Mouse (Mus musculus): ENCODE data around the gene Mad1l1. TPM values are rescaled to one million over a fixed set of nuclear protein-coding genes. Genes with fewer than 3 reads are reported as not detected.

Gene Mad1l1
- polyA plus RNA-seq, 1 experiment from 2014 or later, result 25.2 TPM

GRCm38 (mm10) chr5:140104891-140105290 is 216.5 kb downstream of the Mad1l1 start:
- no peak overlapping the region for H3K9ac ChIP-seq
- WGBS, result 92% methylated on average over 1 of the region's 1 CpGs
- ATAC-seq (ENCODE audit: extremely low read depth, insufficient number of reproducible peaks, low FRiP score, low TSS enrichment), result no peak

DNA sequence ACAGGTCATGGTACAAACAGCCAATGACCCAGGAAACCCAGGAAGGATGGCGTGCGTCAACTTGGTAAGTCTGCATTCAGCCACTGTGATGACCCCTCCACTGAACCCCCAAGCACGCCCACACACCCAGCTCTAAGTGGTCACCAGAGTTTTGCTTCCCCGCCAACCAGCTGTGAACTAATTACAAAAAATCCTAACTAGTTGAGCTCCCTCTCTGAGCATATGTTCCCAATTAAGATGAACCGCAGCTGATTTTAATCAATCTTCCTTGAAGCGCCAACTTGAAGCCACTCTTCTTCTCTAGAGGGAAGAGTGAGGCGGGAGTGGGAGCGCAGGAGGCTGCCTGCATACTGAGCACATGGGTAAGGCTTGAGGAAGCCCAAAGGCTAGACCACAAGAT is 218.6 kb downstream of the Mad1l1 start:
- Histone ChIP-seq H3K4me3 (no peak overlapping the region), H3K9me3 (no peaks in the 10 kb centered on the region), H3K36me3 (peaks cover 12% of the 10 kb centered on the region; the same call in 1 of the 2 replicates), H3K9ac (no peak overlapping the region), H3K4me2 (no peak overlapping the region), H3K4me1 (no peaks in the 10 kb centered on the region), H3K27me3 (replicated peaks) (no peaks in the 10 kb centered on the region), H3K27ac (replicated peaks) (no peak overlapping the region)
- WGBS, result 88% methylated on average over 8 of the region's 8 CpGs
- no peak for ATAC-seq (ENCODE audit: extremely low read depth, insufficient number of reproducible peaks, low FRiP score, low TSS enrichment)

More at GRCm38 (mm10) chr5:140104891-140105290, 216.5 kb downstream of the Mad1l1 start:
- Histone ChIP-seq H3K4me1 (0 out of 2 replicates have a peak, but pooled peaks cover under 1% of the 10 kb centered on the region), H3K27ac (replicated peaks) (no peak overlapping the region), H3K27me3 (replicated peaks) (no peaks in the 10 kb centered on the region), H3K4me3 (no peak overlapping the region), H3K9me3 (no peaks in the 10 kb centered on the region), H3K4me2 (no peak overlapping the region), H3K36me3 (peaks cover 14% of the 10 kb centered on the region; the same call in 1 of the 2 replicates)

DNA sequence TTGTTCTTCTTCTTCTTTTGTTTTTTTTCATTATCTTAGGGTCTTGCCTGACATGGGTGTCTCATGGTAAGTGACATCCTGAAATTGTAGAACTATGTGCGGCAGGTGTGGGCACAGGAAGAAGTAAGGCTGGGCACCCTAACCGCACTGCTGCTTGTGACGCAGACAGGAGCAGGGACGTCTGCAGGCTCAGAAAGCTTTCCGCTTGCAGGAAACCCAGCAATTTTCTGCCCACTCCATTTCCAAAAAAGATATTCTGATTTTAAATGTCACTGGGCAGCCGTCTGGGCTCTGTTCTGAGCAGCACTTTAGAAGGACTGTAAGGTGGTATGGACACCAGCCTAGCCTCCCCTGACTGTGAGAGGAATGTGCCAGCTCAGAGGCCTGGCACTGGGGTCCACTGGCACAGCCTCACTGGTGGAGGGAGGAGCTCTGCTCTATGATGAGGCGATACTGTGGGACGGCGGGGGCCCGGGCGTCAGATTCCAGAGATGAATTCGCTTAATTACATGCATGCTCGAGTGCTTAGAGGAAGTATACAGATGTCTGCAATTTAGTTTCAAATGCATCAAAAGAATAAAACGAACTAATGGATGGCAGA is 219.8 kb downstream of the Mad1l1 start:
- H3K9me3 ChIP-seq, result no peaks in the 10 kb centered on the region
- H3K27me3 ChIP-seq (replicated peaks), result no peaks in the 10 kb centered on the region
- H3K4me1 ChIP-seq, result no peaks in the 10 kb centered on the region
- H3K27ac ChIP-seq (replicated peaks), result no peak overlapping the region
- 87% methylated on average over 14 of the region's 14 CpGs for WGBS
- no peak overlapping the region for H3K4me3 ChIP-seq
- H3K9ac ChIP-seq, result no peak overlapping the region
- peaks cover 12% of the 10 kb centered on the region; the same call in 1 of the 2 replicates for H3K36me3 ChIP-seq
- no peak overlapping the region for H3K4me2 ChIP-seq
- no peak for ATAC-seq (ENCODE audit: extremely low read depth, insufficient number of reproducible peaks, low FRiP score, low TSS enrichment)

- no peak overlapping the region for H3K27ac ChIP-seq (replicated peaks)
- no peaks in the 10 kb centered on the region for H3K9me3 ChIP-seq
- H3K4me1 ChIP-seq, result no peaks in the 10 kb centered on the region
- no peak overlapping the region for H3K4me2 ChIP-seq
- ATAC-seq (ENCODE audit: extremely low read depth, insufficient number of reproducible peaks, low FRiP score, low TSS enrichment), result no peak
- WGBS, result 88% methylated on average over 5 of the region's 5 CpGs
- H3K9ac ChIP-seq, result no peak overlapping the region
- no peaks in the 10 kb centered on the region for H3K27me3 ChIP-seq (replicated peaks)
- peaks cover 12% of the 10 kb centered on the region; the same call in 1 of the 2 replicates for H3K36me3 ChIP-seq
- H3K4me3 ChIP-seq, result no peak overlapping the region
Measured at GRCm38 (mm10) chr5:140098711-140099110, 222.6 kb downstream of the Mad1l1 start.

GRCm38 (mm10) chr5:140095203-140095602 is 226.1 kb downstream of the Mad1l1 start:
- H3K4me1 ChIP-seq, result no peaks in the 10 kb centered on the region
- H3K27me3 ChIP-seq (replicated peaks), result no peaks in the 10 kb centered on the region
- ATAC-seq (ENCODE audit: extremely low read depth, insufficient number of reproducible peaks, low FRiP score, low TSS enrichment), result no peak
- no peak overlapping the region for H3K4me3 ChIP-seq
- 93% methylated on average over 2 of the region's 2 CpGs for WGBS
- H3K27ac ChIP-seq (replicated peaks), result no peak overlapping the region
- H3K9ac ChIP-seq, result no peak overlapping the region
- no peaks in the 10 kb centered on the region for H3K9me3 ChIP-seq
- H3K4me2 ChIP-seq, result no peak overlapping the region
- peaks cover 7% of the 10 kb centered on the region; the same call in 1 of the 2 replicates for H3K36me3 ChIP-seq

GRCm38 (mm10) chr5:140093489-140093888 is 227.9 kb downstream of the Mad1l1 start:
- Histone ChIP-seq H3K36me3 (peaks cover 11% of the 10 kb centered on the region; the same call in 1 of the 2 replicates), H3K9me3 (no peaks in the 10 kb centered on the region), H3K4me3 (no peak overlapping the region), H3K4me2 (no peak overlapping the region), H3K4me1 (no peaks in the 10 kb centered on the region), H3K27ac (replicated peaks) (no peak overlapping the region), H3K9ac (no peak overlapping the region), H3K27me3 (replicated peaks) (no peaks in the 10 kb centered on the region)
- 83% methylated on average over 8 of the region's 8 CpGs for WGBS
- ATAC-seq (ENCODE audit: extremely low read depth, insufficient number of reproducible peaks, low FRiP score, low TSS enrichment), result no peak

GRCm38 (mm10) chr5:140091601-140092000 is 229.8 kb downstream of the Mad1l1 start:
- Histone ChIP-seq H3K4me3 (no peak overlapping the region), H3K9me3 (no peaks in the 10 kb centered on the region), H3K4me2 (no peak overlapping the region), H3K9ac (no peak overlapping the region), H3K36me3 (peaks cover 18% of the 10 kb centered on the region; the same call in 1 of the 2 replicates), H3K27me3 (replicated peaks) (no peaks in the 10 kb centered on the region), H3K27ac (replicated peaks) (0 out of 2 replicates have a peak overlapping the region, but pooled peaks have one; percentile 8), H3K4me1 (no peaks in the 10 kb centered on the region)
- 70% methylated on average over 11 of the region's 11 CpGs for WGBS
- no peak for ATAC-seq (ENCODE audit: extremely low read depth, insufficient number of reproducible peaks, low FRiP score, low TSS enrichment)

DNA sequence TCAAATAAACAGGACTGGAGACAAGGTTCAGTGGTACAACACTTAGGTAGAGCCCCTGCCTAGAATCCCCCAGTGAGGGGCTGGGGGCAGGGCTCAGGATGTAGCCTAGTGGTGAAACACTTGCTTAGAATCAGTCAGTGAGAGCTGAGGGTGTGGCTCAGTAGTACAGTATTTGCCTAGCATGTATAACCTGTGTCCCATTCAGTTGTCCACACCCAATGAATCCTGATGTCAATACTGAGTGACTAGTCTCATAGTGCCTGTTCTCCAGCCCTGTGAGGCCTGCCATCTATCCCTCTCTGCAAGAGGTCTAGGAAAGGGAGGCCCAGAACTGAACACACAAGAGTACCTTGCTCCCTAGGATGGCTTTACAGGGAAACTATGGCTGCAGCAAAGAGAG is 232.1 kb downstream of the Mad1l1 start:
- no peak for ATAC-seq (ENCODE audit: extremely low read depth, insufficient number of reproducible peaks, low FRiP score, low TSS enrichment)
- no peak overlapping the region for H3K4me2 ChIP-seq
- H3K9me3 ChIP-seq, result no peaks in the 10 kb centered on the region
- peaks cover 20% of the 10 kb centered on the region; the same call in 1 of the 2 replicates for H3K36me3 ChIP-seq
- H3K27me3 ChIP-seq (replicated peaks), result no peaks in the 10 kb centered on the region
- no peak overlapping the region for H3K27ac ChIP-seq (replicated peaks)
- H3K4me1 ChIP-seq, result no peaks in the 10 kb centered on the region
- H3K9ac ChIP-seq, result no peak overlapping the region
- H3K4me3 ChIP-seq, result no peak overlapping the region

DNA sequence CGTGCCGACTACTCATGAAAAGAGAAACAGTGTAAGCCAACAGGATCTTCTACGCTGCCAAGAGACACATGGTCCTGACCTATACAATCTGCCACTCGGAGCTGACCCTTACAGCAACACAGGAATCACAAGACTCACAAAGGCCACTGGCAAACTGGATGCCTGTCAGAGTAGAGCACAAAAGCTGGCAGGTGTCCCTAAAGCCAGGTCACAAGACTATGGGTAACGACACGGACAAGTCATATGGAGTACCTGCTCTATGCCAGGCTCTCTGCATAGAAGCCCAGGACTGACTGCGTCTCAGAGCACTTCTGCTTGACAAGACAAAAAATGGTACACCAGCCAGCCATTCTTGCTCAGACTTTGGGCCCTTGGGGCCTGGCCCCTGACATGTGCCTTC is 234.1 kb downstream of the Mad1l1 start:
- H3K9me3 ChIP-seq, result no peaks in the 10 kb centered on the region
- H3K4me2 ChIP-seq, result no peak overlapping the region
- no peak overlapping the region for H3K27ac ChIP-seq (replicated peaks)
- no peaks in the 10 kb centered on the region for H3K27me3 ChIP-seq (replicated peaks)
- H3K36me3 ChIP-seq, result peaks cover 20% of the 10 kb centered on the region; the same call in 1 of the 2 replicates
- H3K4me3 ChIP-seq, result no peak overlapping the region
- H3K4me1 ChIP-seq, result no peaks in the 10 kb centered on the region
- WGBS, result 87% methylated on average over 7 of the region's 7 CpGs
- H3K9ac ChIP-seq, result no peak overlapping the region
- ATAC-seq (ENCODE audit: extremely low read depth, insufficient number of reproducible peaks, low FRiP score, low TSS enrichment), result no peak

DNA sequence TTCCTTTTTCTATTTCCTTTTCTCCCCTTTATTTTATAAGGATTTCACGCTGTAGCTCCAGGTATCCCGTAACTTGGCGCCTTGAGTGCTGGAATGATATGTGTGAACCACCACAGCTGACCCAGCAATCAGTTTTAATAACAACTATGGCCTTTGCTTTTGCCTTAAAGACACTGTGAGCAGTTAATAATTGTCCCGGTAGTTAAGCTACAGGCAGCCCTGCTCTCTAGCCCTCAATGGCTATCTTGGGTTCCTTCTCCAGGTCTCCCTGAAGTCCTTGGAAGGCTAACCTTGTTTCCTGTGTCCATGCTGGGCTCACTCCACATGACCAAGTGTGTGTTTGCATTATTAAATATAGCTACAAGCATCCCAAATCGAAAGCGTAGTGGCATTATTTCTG is 237.0 kb downstream of the Mad1l1 start:
- Histone ChIP-seq H3K27ac (replicated peaks) (no peak overlapping the region), H3K4me3 (no peak overlapping the region), H3K9me3 (no peaks in the 10 kb centered on the region), H3K4me2 (no peak overlapping the region), H3K4me1 (no peaks in the 10 kb centered on the region), H3K27me3 (replicated peaks) (no peaks in the 10 kb centered on the region), H3K9ac (no peak overlapping the region), H3K36me3 (peaks cover 26% of the 10 kb centered on the region; the same call in 1 of the 2 replicates)
- WGBS, result 94% methylated on average over 6 of the region's 6 CpGs
- no peak for ATAC-seq (ENCODE audit: extremely low read depth, insufficient number of reproducible peaks, low FRiP score, low TSS enrichment)

- ATAC-seq (ENCODE audit: extremely low read depth, insufficient number of reproducible peaks, low FRiP score, low TSS enrichment), result no peak
- 77% methylated on average over 5 of the region's 5 CpGs for WGBS
- H3K27ac ChIP-seq (replicated peaks), result no peak overlapping the region
- H3K4me3 ChIP-seq, result no peak overlapping the region
- no peaks in the 10 kb centered on the region for H3K27me3 ChIP-seq (replicated peaks)
- H3K9ac ChIP-seq, result no peak overlapping the region
- H3K36me3 ChIP-seq, result peaks cover 26% of the 10 kb centered on the region; the same call in 1 of the 2 replicates
- no peak overlapping the region for H3K4me2 ChIP-seq
- H3K4me1 ChIP-seq, result no peaks in the 10 kb centered on the region
- no peaks in the 10 kb centered on the region for H3K9me3 ChIP-seq
Measured at GRCm38 (mm10) chr5:140083911-140084310, 237.4 kb downstream of the Mad1l1 start.

DNA sequence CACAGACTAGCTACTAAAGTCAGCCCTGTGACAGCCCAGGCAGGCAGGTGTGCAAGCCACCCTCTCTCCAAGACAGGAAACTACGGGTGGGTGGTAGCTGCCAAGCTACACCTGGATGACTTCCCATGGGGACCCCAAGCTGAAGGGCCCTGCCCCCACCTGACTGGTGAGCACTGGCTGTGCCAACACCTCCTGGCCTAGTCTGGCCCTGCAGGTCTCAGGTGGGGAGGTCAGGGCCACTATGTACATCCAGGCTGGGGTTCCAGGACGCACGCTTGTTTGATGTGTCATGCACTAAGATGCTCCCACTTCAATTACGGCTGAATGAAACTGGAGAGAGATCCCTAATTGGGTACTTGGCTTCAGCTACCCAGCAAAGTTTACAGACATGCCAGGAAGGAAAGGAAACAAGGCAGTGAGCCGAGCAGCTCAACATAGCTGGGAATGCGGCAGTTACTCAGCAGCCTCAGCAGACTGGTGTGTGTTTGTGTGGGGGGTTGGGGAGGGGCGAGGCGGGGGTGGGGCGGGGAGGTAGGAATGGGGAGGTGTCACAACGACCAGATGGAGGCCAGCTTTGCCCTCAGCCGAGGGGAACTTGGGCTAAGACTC is 239.0 kb downstream of the Mad1l1 start:
- H3K4me2 ChIP-seq, result no peak overlapping the region
- no peak overlapping the region for H3K4me3 ChIP-seq
- H3K27ac ChIP-seq (replicated peaks), result no peak overlapping the region
- H3K4me1 ChIP-seq, result no peaks in the 10 kb centered on the region
- ATAC-seq (ENCODE audit: extremely low read depth, insufficient number of reproducible peaks, low FRiP score, low TSS enrichment), result no peak
- peaks cover 16% of the 10 kb centered on the region; the same call in 1 of the 2 replicates for H3K36me3 ChIP-seq
- H3K9me3 ChIP-seq, result no peaks in the 10 kb centered on the region
- no peaks in the 10 kb centered on the region for H3K27me3 ChIP-seq (replicated peaks)
- H3K9ac ChIP-seq, result no peak overlapping the region
- 52% methylated on average over 11 of the region's 11 CpGs for WGBS

Data from heart, embryonic 13.5 days (tissue).